Mouse (Mus musculus) midbrain, embryonic 11.5 days (tissue): ENCODE measurements at regions not wholly inside any gene's neighbourhood (a gene's known extent, or its start where the extent isn't known, plus 50 kb on each side); places are given as distances from the start of the nearest gene placed in this dataset.

Source experiments
- ATAC-seq: fragments of 200-750 bp; cut with Nextera tagmentation; 2 replicates; pipeline ENCODE4 v1.8.0; 2017; ENCODE audit warnings: moderate TSS enrichment, moderate library complexity; ENCODE audit not compliant: low FRiP score
- DNase-seq: peaks from one replicate; pipeline ENCODE4 v3.0.0; 2015; ENCODE audit warnings: low spot score; ENCODE audit errors: missing footprints
- H3K27ac ChIP-seq: fragments of 300-500 bp; sonication (generic); 2 replicates; pipeline ENCODE4 v1.5.1; 2014; ENCODE audit warnings: low read depth, low read length
- H3K27me3 ChIP-seq: fragments of 300-500 bp; sonication (generic); 2 replicates; pipeline ENCODE4 v1.6.1; 2014; ENCODE audit warnings: mild to moderate bottlenecking, low read length, moderate library complexity, mixed read lengths; ENCODE audit not compliant: control insufficient read depth, insufficient read depth
- H3K36me3 ChIP-seq: fragments of 300-500 bp; sonication (generic); 2 replicates; pipeline ENCODE4 v1.6.1; 2014; ENCODE audit warnings: mild to moderate bottlenecking, low read length, moderate library complexity, mixed read lengths; ENCODE audit not compliant: control insufficient read depth, insufficient read depth
- H3K4me1 ChIP-seq: fragments of 300-500 bp; sonication (generic); 2 replicates; pipeline ENCODE4 v1.6.1; 2014; ENCODE audit warnings: low read length; ENCODE audit not compliant: control insufficient read depth, insufficient read depth
- H3K4me2 ChIP-seq: fragments of 300-500 bp; sonication (generic); 2 replicates; pipeline ENCODE4 v1.6.1; 2014; ENCODE audit warnings: mild to moderate bottlenecking, moderate library complexity
- H3K4me3 ChIP-seq: fragments of 300-500 bp; sonication (generic); 2 replicates; pipeline ENCODE4 v1.5.1; 2014; ENCODE audit warnings: low read depth, low read length
- H3K9ac ChIP-seq: fragments of 300-500 bp; sonication (generic); 2 replicates; pipeline ENCODE4 v1.6.1; 2014; ENCODE audit warnings: low read length
- H3K9me3 ChIP-seq: fragments of 300-500 bp; sonication (generic); 2 replicates; pipeline ENCODE4 v1.6.1; 2016; ENCODE audit warnings: low read length; ENCODE audit not compliant: control insufficient read depth
- WGBS: fragments of 180-500 bp; shearing (Covaris S2); extraction: QIAGEN DNeasy Blood & Tissue Kit; methylation state at CpG from one replicate; pipeline ENCODE4 v1.1.7; 2014; 5-methylcytosine and 5-hydroxymethylcytosine counted together

- Histone ChIP-seq H3K27ac (no peak overlapping the region), H3K4me2 (no peak overlapping the region), H3K36me3 (no peaks in the 10 kb centered on the region), H3K4me3 (no peak overlapping the region), H3K4me1 (no peaks in the 10 kb centered on the region), H3K9ac (no peak overlapping the region), H3K9me3 (no peaks in the 10 kb centered on the region), H3K27me3 (no peaks in the 10 kb centered on the region)
- no peak for ATAC-seq
- no peak for DNase-seq
- WGBS, result 81% methylated on average over 12 of the region's 12 CpGs
Observed at GRCm38 (mm10) chr10:21446641-21447040, 69.5 kb downstream of the Aldh8a1 start.

GRCm38 (mm10) chr10:21448132-21448531 is 71.0 kb downstream of the Aldh8a1 start:
- Histone ChIP-seq H3K27me3 (no peaks in the 10 kb centered on the region), H3K4me1 (no peaks in the 10 kb centered on the region), H3K9ac (no peak overlapping the region), H3K36me3 (no peaks in the 10 kb centered on the region), H3K4me2 (no peak overlapping the region), H3K4me3 (no peak overlapping the region), H3K9me3 (no peaks in the 10 kb centered on the region), H3K27ac (no peak overlapping the region)
- DNase-seq (no peak), ATAC-seq (no peak)
- WGBS, result 86% methylated on average over 3 of the region's 3 CpGs

- WGBS, result 86% methylated on average over 5 of the region's 5 CpGs
- Histone ChIP-seq H3K4me3 (no peak overlapping the region), H3K27ac (no peak overlapping the region), H3K9ac (no peak overlapping the region), H3K36me3 (no peaks in the 10 kb centered on the region), H3K27me3 (no peaks in the 10 kb centered on the region), H3K4me2 (no peak overlapping the region), H3K9me3 (no peaks in the 10 kb centered on the region), H3K4me1 (no peaks in the 10 kb centered on the region)
- ATAC-seq, result no peak
- no peak for DNase-seq
Observed at GRCm38 (mm10) chr10:21448942-21449341, 71.9 kb downstream of the Aldh8a1 start.

DNA sequence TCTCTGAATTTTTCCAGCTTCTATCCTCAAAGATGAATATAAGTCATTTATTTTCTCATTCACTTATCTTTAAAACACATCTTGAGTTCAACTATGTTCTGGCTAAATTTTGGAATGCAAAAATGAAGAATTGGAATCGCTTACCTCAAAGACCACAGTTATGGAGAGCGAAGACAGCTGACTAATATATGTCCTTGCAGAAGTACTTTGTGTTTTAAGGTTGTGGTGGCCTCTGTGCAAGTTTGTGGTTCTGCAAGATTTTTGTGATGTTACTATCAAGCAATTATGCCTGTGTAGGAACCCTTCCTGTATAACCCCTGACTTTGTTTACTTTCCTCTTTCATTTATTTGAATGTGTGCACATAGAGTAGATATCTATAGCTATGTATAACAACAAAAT is 75.5 kb downstream of the Aldh8a1 start:
- Histone ChIP-seq H3K9ac (no peak overlapping the region), H3K36me3 (no peaks in the 10 kb centered on the region), H3K4me3 (no peak overlapping the region), H3K4me1 (no peaks in the 10 kb centered on the region), H3K27ac (no peak overlapping the region), H3K9me3 (no peaks in the 10 kb centered on the region), H3K27me3 (no peaks in the 10 kb centered on the region), H3K4me2 (no peak overlapping the region)
- ATAC-seq (no peak), DNase-seq (no peak)
- 93% methylated on average over 2 of the region's 2 CpGs for WGBS

- 82% methylated on average over 3 of the region's 3 CpGs for WGBS
- no peaks in the 10 kb centered on the region for H3K4me1 ChIP-seq
- H3K36me3 ChIP-seq, result no peaks in the 10 kb centered on the region
- H3K9ac ChIP-seq, result no peak overlapping the region
- H3K27ac ChIP-seq, result no peak overlapping the region
- no peaks in the 10 kb centered on the region for H3K27me3 ChIP-seq
- ATAC-seq, result no peak
- no peak for DNase-seq
- no peaks in the 10 kb centered on the region for H3K9me3 ChIP-seq
- H3K4me2 ChIP-seq, result no peak overlapping the region
- H3K4me3 ChIP-seq, result no peak overlapping the region
Observed at GRCm38 (mm10) chr10:21453527-21453926, 76.4 kb downstream of the Aldh8a1 start.

DNA sequence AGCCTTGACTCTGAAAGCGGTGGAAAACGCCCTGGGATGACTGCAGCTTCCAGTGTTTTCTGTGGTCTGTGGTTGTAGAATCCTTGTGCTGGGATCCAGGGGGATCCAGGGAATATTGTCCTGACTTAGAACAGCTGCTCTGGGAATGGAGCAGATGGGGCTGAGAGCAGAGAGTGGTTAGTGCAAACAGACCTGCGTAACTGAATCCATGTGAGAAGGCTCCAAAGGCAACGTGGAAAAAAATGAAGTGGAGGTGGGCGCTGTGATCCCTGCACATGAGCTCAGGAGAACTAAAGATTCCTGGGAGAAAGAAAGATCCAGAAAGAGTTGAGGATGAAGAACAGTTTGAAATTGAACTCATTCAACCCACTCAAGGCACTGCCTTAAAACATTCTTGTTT is 77.1 kb downstream of the Aldh8a1 start:
- no peak for DNase-seq
- no peak overlapping the region for H3K4me2 ChIP-seq
- no peak for ATAC-seq
- H3K27me3 ChIP-seq, result no peaks in the 10 kb centered on the region
- H3K4me3 ChIP-seq, result no peak overlapping the region
- no peaks in the 10 kb centered on the region for H3K9me3 ChIP-seq
- H3K9ac ChIP-seq, result no peak overlapping the region
- H3K4me1 ChIP-seq, result no peaks in the 10 kb centered on the region
- H3K27ac ChIP-seq, result no peak overlapping the region
- 84% methylated on average over 5 of the region's 5 CpGs for WGBS
- no peaks in the 10 kb centered on the region for H3K36me3 ChIP-seq

DNA sequence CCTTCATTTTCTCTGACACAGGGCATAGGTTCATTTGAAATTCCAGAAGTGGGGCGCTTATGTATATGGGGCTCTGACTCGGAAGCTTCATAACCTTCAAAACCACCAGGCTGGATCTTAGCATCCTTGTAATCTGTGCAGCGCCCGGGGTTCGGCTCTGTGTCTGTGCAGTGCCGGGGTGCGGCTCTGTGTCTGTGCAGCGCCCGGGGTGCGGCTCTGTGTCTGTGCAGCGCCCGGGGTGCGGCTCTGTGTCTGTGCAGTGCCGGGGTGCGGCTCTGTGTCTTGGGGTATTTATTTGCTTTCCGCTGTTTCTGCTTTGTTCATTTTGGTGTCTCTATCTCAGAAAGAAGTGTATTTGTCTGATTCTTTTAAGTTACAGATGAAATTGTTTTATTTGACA is 77.7 kb downstream of the Aldh8a1 start:
- 90% methylated on average over 16 of the region's 16 CpGs for WGBS
- H3K9me3 ChIP-seq, result no peaks in the 10 kb centered on the region
- DNase-seq (no peak), ATAC-seq (no peak)
- no peak overlapping the region for H3K9ac ChIP-seq
- H3K4me3 ChIP-seq, result no peak overlapping the region
- no peaks in the 10 kb centered on the region for H3K36me3 ChIP-seq
- H3K4me2 ChIP-seq, result no peak overlapping the region
- no peaks in the 10 kb centered on the region for H3K27me3 ChIP-seq
- no peak overlapping the region for H3K27ac ChIP-seq
- H3K4me1 ChIP-seq, result no peaks in the 10 kb centered on the region

DNA sequence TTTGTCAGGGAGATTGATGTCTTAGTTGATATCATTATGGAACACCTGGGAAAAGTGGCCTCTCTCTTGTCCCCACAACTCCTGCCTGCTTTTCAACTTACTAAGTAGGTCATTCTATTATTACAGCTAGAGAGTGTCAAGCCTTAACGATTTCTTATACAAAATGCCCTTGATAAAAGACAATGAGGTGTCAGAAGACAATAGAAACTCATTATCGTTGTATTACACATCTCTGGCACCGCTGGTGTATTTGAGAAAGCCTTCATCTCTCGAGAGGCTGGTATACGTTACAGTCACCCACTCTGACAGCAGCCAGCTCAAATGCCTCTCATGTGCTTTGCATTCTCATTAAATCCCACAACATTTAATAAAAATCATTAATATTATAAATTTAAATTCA is 78.8 kb downstream of the Aldh8a1 start:
- DNase-seq, result no peak

GRCm38 (mm10) chr10:21456359-21456758 is 79.3 kb downstream of the Aldh8a1 start:
- H3K36me3 ChIP-seq, result no peaks in the 10 kb centered on the region

More for the DNA sequence above, 78.8 kb downstream of the Aldh8a1 start:
- Histone ChIP-seq H3K4me3 (no peak overlapping the region), H3K27ac (no peak overlapping the region), H3K9ac (no peak overlapping the region), H3K4me2 (no peak overlapping the region), H3K4me1 (no peaks in the 10 kb centered on the region), H3K36me3 (no peaks in the 10 kb centered on the region), H3K9me3 (no peaks in the 10 kb centered on the region), H3K27me3 (no peaks in the 10 kb centered on the region)
- WGBS, result 58% methylated on average over 5 of the region's 5 CpGs
- ATAC-seq, result no peak

GRCm38 (mm10) chr10:21456991-21457390 is 79.9 kb downstream of the Aldh8a1 start:
- H3K27ac ChIP-seq, result no peak overlapping the region
- no peaks in the 10 kb centered on the region for H3K4me1 ChIP-seq
- no peak overlapping the region for H3K4me3 ChIP-seq
- ATAC-seq (no peak), DNase-seq (no peak)
- H3K27me3 ChIP-seq, result no peaks in the 10 kb centered on the region
- WGBS, result 70% methylated on average over 6 of the region's 6 CpGs
- no peaks in the 10 kb centered on the region for H3K36me3 ChIP-seq
- H3K9me3 ChIP-seq, result no peaks in the 10 kb centered on the region
- H3K4me2 ChIP-seq, result no peak overlapping the region
- no peak overlapping the region for H3K9ac ChIP-seq

More at GRCm38 (mm10) chr10:21456359-21456758, 79.3 kb downstream of the Aldh8a1 start:
- Histone ChIP-seq H3K4me2 (no peak overlapping the region), H3K27me3 (no peaks in the 10 kb centered on the region), H3K27ac (no peak overlapping the region), H3K4me3 (no peak overlapping the region), H3K4me1 (no peaks in the 10 kb centered on the region), H3K9ac (no peak overlapping the region), H3K9me3 (no peaks in the 10 kb centered on the region)
- 69% methylated on average over 3 of the region's 3 CpGs for WGBS
- no peak for DNase-seq
- no peak for ATAC-seq
